Mouse (Mus musculus) kidney, postnatal 0 days (tissue): ENCODE measurements at regions not wholly inside any gene's neighbourhood (a gene's known extent, or its start where the extent isn't known, plus 50 kb on each side); places are given as distances from the start of the nearest gene placed in this dataset.

ENCODE experiments used
- ATAC-seq: fragments of 200-750 bp; cut with Nextera tagmentation; replicated peaks from 2 replicates; pipeline ENCODE4 v1.8.0; 2017; ENCODE audit warnings: low read depth, moderate number of reproducible peaks, moderate TSS enrichment, moderate library complexity; ENCODE audit not compliant: low FRiP score
- DNase-seq: peaks from one replicate; pipeline ENCODE4 v3.0.0-alpha.2; 2016; ENCODE audit warnings: low spot score
- H3K27ac ChIP-seq: fragments of 300-500 bp; sonication (generic); 2 replicates; pipeline ENCODE4 v1.5.1; 2014; ENCODE audit warnings: mild to moderate bottlenecking
- H3K27me3 ChIP-seq: fragments of 300-500 bp; sonication (generic); 2 replicates; pipeline ENCODE4 v1.6.1; 2014; ENCODE audit warnings: low read length, mixed read lengths; ENCODE audit not compliant: insufficient read depth
- H3K36me3 ChIP-seq: fragments of 300-500 bp; sonication (generic); 2 replicates; pipeline ENCODE4 v1.6.1; 2014; ENCODE audit warnings: low read length, mixed read lengths; ENCODE audit not compliant: insufficient read depth
- H3K4me1 ChIP-seq: fragments of 300-500 bp; sonication (generic); replicated peaks from 2 replicates; pipeline ENCODE4 v1.6.1; 2014; ENCODE audit warnings: antibody characterized with exemption, low read length, mixed read lengths; ENCODE audit not compliant: insufficient read depth
- H3K4me2 ChIP-seq: fragments of 300-500 bp; sonication (generic); 2 replicates; pipeline ENCODE4 v1.6.1; 2014; ENCODE audit warnings: mild to moderate bottlenecking, low read length, moderate library complexity, mixed read lengths
- H3K4me3 ChIP-seq: fragments of 300-500 bp; sonication (generic); replicated peaks from 2 replicates; pipeline ENCODE4 v1.5.1; 2014; ENCODE audit warnings: low read depth, low read length
- H3K9ac ChIP-seq: fragments of 300-500 bp; sonication (generic); 2 replicates; pipeline ENCODE4 v1.6.1; 2014; ENCODE audit warnings: low read depth, low read length
- H3K9me3 ChIP-seq: fragments of 300-500 bp; sonication (generic); replicated peaks from 2 replicates; pipeline ENCODE4 v1.6.1; 2016; ENCODE audit warnings: low read length, inconsistent platforms, mixed read lengths
- CTCF ChIP-seq: IDR thresholded peaks from 2 replicates; pipeline ENCODE4 v1.5.1; 2016; ENCODE audit warnings: antibody characterized with exemption, low read depth, mild to moderate bottlenecking, moderate library complexity
- WGBS: fragments of 180-500 bp; shearing (Covaris S2); extraction: QIAGEN DNeasy Blood & Tissue Kit; methylation state at CpG from one replicate; pipeline ENCODE4 v1.1.7; 2014; 5-methylcytosine and 5-hydroxymethylcytosine counted together

DNA sequence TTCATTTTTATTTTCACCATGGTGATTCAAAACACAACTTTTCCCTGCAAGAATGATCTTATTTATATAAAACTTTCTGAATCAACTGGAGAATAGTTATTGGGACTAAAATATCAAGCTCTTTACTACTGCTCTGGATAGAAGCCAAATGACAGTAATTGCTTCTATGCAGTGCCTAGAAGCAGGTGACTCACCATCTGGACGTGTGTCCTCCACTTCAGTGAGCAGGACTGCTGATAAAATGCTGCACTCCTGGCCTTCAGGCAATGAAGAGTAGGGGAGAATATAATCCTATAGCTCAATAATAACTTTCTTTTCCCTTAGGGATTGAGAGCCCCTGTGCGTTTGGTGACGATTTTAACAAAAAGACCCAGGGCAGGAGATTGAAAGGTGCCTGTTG lies 357.3 kb downstream of the Prr30 start:
- DNase-seq: no peak
- Histone ChIP-seq H3K9ac (no peak overlapping the region), H3K36me3 (no peaks in the 10 kb centered on the region), H3K27ac (no peak overlapping the region), H3K9me3 (no peaks in the 10 kb centered on the region), H3K4me3 (no peak overlapping the region), H3K4me1 (no peaks in the 10 kb centered on the region), H3K4me2 (no peak overlapping the region), H3K27me3 (no peaks in the 10 kb centered on the region)
- no peak for ATAC-seq
- no peak for TF ChIP-seq CTCF
- 66% methylated on average over 3 of the region's 3 CpGs for WGBS
